Mouse (Mus musculus): ENCODE measurements at regions not wholly inside any gene's neighbourhood (a gene's known extent, or its start where the extent isn't known, plus 50 kb on each side); places are given as distances from the start of the nearest gene placed in this dataset.
A peak's percentile ranks its signal among the peaks of the same experiment; 100 is the strongest.

GRCm38 (mm10) chr7:95699506-95699905, 471.5 kb upstream of the Tenm4 start:
- no peak overlapping the region for H3K4me2 ChIP-seq
- H3K27me3 ChIP-seq, result no peaks in the 10 kb centered on the region
- no peak overlapping the region for H3K4me3 ChIP-seq
- H3K36me3 ChIP-seq, result no peaks in the 10 kb centered on the region
- WGBS, result 57% methylated on average over 9 of the region's 9 CpGs
- no peak overlapping the region for H3K27ac ChIP-seq (replicated peaks)
- no peak for ATAC-seq (ENCODE audit: low FRiP score, low read depth)
- H3K9me3 ChIP-seq, result no peaks in the 10 kb centered on the region
- no peak overlapping the region for H3K9ac ChIP-seq
- no peaks in the 10 kb centered on the region for H3K4me1 ChIP-seq (replicated peaks)

GRCm38 (mm10) chr7:95710088-95710487, 461.0 kb upstream of the Tenm4 start:
- Histone ChIP-seq H3K27ac (replicated peaks) (no peak overlapping the region), H3K4me1 (replicated peaks) (no peaks in the 10 kb centered on the region), H3K4me2 (no peak overlapping the region), H3K9ac (no peak overlapping the region), H3K9me3 (no peaks in the 10 kb centered on the region), H3K27me3 (no peaks in the 10 kb centered on the region), H3K36me3 (no peaks in the 10 kb centered on the region), H3K4me3 (no peak overlapping the region)
- no peak for ATAC-seq (ENCODE audit: low FRiP score, low read depth)
- whole genome bisulfite sequencing, result 80% methylated on average over 7 of the region's 7 CpGs

- Histone ChIP-seq H3K36me3 (no peaks in the 10 kb centered on the region), H3K4me2 (no peak overlapping the region), H3K4me1 (replicated peaks) (no peaks in the 10 kb centered on the region), H3K9ac (no peak overlapping the region), H3K4me3 (no peak overlapping the region), H3K9me3 (no peaks in the 10 kb centered on the region), H3K27me3 (no peaks in the 10 kb centered on the region), H3K27ac (replicated peaks) (no peak overlapping the region)
- ATAC-seq (ENCODE audit: low FRiP score, low read depth), result no peak
These were observed 451.0 kb upstream of the Tenm4 start for GRCm38 (mm10) chr7:95720083-95720482.

GRCm38 (mm10) chr7:95725716-95726487, 445.1 kb upstream of the Tenm4 start:
- ATAC-seq (ENCODE audit: low FRiP score, low read depth), result no peak

GRCm38 (mm10) chr7:95733807-95734206, 437.2 kb upstream of the Tenm4 start:
- H3K4me3 ChIP-seq, result no peak overlapping the region
- H3K4me2 ChIP-seq, result no peak overlapping the region
- H3K27me3 ChIP-seq, result no peaks in the 10 kb centered on the region
- no peak overlapping the region for H3K9ac ChIP-seq
- no peak for ATAC-seq (ENCODE audit: low FRiP score, low read depth)
- H3K27ac ChIP-seq (replicated peaks), result no peak overlapping the region
- H3K4me1 ChIP-seq (replicated peaks), result no peaks in the 10 kb centered on the region
- H3K36me3 ChIP-seq, result no peaks in the 10 kb centered on the region
- no peaks in the 10 kb centered on the region for H3K9me3 ChIP-seq
- 76% methylated on average over 1 of the region's 1 CpGs for WGBS

More at GRCm38 (mm10) chr7:95725716-95726487, 445.1 kb upstream of the Tenm4 start:
- H3K4me1 ChIP-seq (replicated peaks), result no peaks in the 10 kb centered on the region
- H3K36me3 ChIP-seq, result no peaks in the 10 kb centered on the region
- no peak overlapping the region for H3K4me2 ChIP-seq
- no peak overlapping the region for H3K4me3 ChIP-seq
- no peak overlapping the region for H3K27ac ChIP-seq (replicated peaks)
- H3K9me3 ChIP-seq, result no peaks in the 10 kb centered on the region
- no peak overlapping the region for H3K9ac ChIP-seq
- H3K27me3 ChIP-seq, result no peaks in the 10 kb centered on the region
- WGBS, result 68% methylated on average over 2 of the region's 2 CpGs

- H3K27ac ChIP-seq (replicated peaks), result no peak overlapping the region
- WGBS, result 52% methylated on average over 5 of the region's 5 CpGs
- H3K4me2 ChIP-seq, result no peak overlapping the region
- ATAC-seq (ENCODE audit: low FRiP score, low read depth), result peak; percentile 59; the same call in 1 of the 2 replicates
- H3K9ac ChIP-seq, result no peak overlapping the region
- no peaks in the 10 kb centered on the region for H3K4me1 ChIP-seq (replicated peaks)
- H3K9me3 ChIP-seq, result no peaks in the 10 kb centered on the region
- H3K27me3 ChIP-seq, result no peaks in the 10 kb centered on the region
- no peaks in the 10 kb centered on the region for H3K36me3 ChIP-seq
- H3K4me3 ChIP-seq, result no peak overlapping the region
These were observed 436.5 kb upstream of the Tenm4 start for GRCm38 (mm10) chr7:95734587-95734986.

- Histone ChIP-seq H3K4me3 (no peak overlapping the region), H3K9ac (no peak overlapping the region), H3K4me2 (no peak overlapping the region), H3K4me1 (replicated peaks) (no peaks in the 10 kb centered on the region), H3K9me3 (no peaks in the 10 kb centered on the region), H3K36me3 (no peaks in the 10 kb centered on the region), H3K27me3 (no peaks in the 10 kb centered on the region), H3K27ac (replicated peaks) (no peak overlapping the region)
- no peak for ATAC-seq (ENCODE audit: low FRiP score, low read depth)
These were observed 434.3 kb upstream of the Tenm4 start for GRCm38 (mm10) chr7:95736716-95737115.

- no peak overlapping the region for H3K4me2 ChIP-seq
- no peaks in the 10 kb centered on the region for H3K36me3 ChIP-seq
- no peak for ATAC-seq (ENCODE audit: low FRiP score, low read depth)
- H3K27ac ChIP-seq (replicated peaks), result no peak overlapping the region
- H3K9me3 ChIP-seq, result no peaks in the 10 kb centered on the region
- no peak overlapping the region for H3K4me3 ChIP-seq
- no peaks in the 10 kb centered on the region for H3K4me1 ChIP-seq (replicated peaks)
- no peaks in the 10 kb centered on the region for H3K27me3 ChIP-seq
- H3K9ac ChIP-seq, result no peak overlapping the region
- 77% methylated on average over 2 of the region's 2 CpGs for WGBS
These were observed 432.3 kb upstream of the Tenm4 start for GRCm38 (mm10) chr7:95738725-95739245.

- 90% methylated on average over 5 of the region's 5 CpGs for WGBS
- Histone ChIP-seq H3K36me3 (no peaks in the 10 kb centered on the region), H3K27me3 (no peaks in the 10 kb centered on the region), H3K4me3 (no peak overlapping the region), H3K4me2 (no peak overlapping the region), H3K27ac (replicated peaks) (no peak overlapping the region), H3K9ac (no peak overlapping the region), H3K4me1 (replicated peaks) (no peaks in the 10 kb centered on the region), H3K9me3 (no peaks in the 10 kb centered on the region)
- ATAC-seq (ENCODE audit: low FRiP score, low read depth), result no peak
These were observed 431.3 kb upstream of the Tenm4 start for GRCm38 (mm10) chr7:95739779-95740178.

GRCm38 (mm10) chr7:95758375-95758774, 412.7 kb upstream of the Tenm4 start:
- H3K27ac ChIP-seq (replicated peaks), result no peak overlapping the region
- no peak overlapping the region for H3K9ac ChIP-seq
- no peak for ATAC-seq (ENCODE audit: low FRiP score, low read depth)
- 83% methylated on average over 2 of the region's 2 CpGs for WGBS
- no peak overlapping the region for H3K4me3 ChIP-seq
- H3K36me3 ChIP-seq, result no peaks in the 10 kb centered on the region
- no peaks in the 10 kb centered on the region for H3K9me3 ChIP-seq
- H3K4me2 ChIP-seq, result no peak overlapping the region
- H3K27me3 ChIP-seq, result no peaks in the 10 kb centered on the region
- no peaks in the 10 kb centered on the region for H3K4me1 ChIP-seq (replicated peaks)

GRCm38 (mm10) chr7:95760945-95761661, 409.9 kb upstream of the Tenm4 start:
- H3K4me3 ChIP-seq, result no peak overlapping the region
- no peak overlapping the region for H3K9ac ChIP-seq
- H3K27me3 ChIP-seq, result no peaks in the 10 kb centered on the region
- 35% methylated on average over 12 of the region's 12 CpGs for WGBS
- H3K9me3 ChIP-seq, result no peaks in the 10 kb centered on the region
- no peak overlapping the region for H3K27ac ChIP-seq (replicated peaks)
- no peak for ATAC-seq (ENCODE audit: low FRiP score, low read depth)
- no peaks in the 10 kb centered on the region for H3K4me1 ChIP-seq (replicated peaks)
- no peak overlapping the region for H3K4me2 ChIP-seq
- no peaks in the 10 kb centered on the region for H3K36me3 ChIP-seq

- no peaks in the 10 kb centered on the region for H3K9me3 ChIP-seq
- no peak overlapping the region for H3K9ac ChIP-seq
- H3K4me1 ChIP-seq (replicated peaks), result no peaks in the 10 kb centered on the region
- H3K27ac ChIP-seq (replicated peaks), result no peak overlapping the region
- H3K4me3 ChIP-seq, result no peak overlapping the region
- no peak for ATAC-seq (ENCODE audit: low FRiP score, low read depth)
- WGBS, result 90% methylated on average over 6 of the region's 6 CpGs
- H3K27me3 ChIP-seq, result no peaks in the 10 kb centered on the region
- H3K36me3 ChIP-seq, result no peaks in the 10 kb centered on the region
- no peak overlapping the region for H3K4me2 ChIP-seq
These were observed 404.5 kb upstream of the Tenm4 start for GRCm38 (mm10) chr7:95766356-95767150.

All from hindbrain, embryonic 15.5 days (tissue).